Mouse (Mus musculus) kidney, adult 11 months (tissue): ENCODE measurements around the gene Gm21962.
"Not testable (repeated sequence)": the region's sequence is repeated elsewhere in the genome, so short reads cannot be mapped to it uniquely, and the experiment has no call there.

ENCODE experiments used
- DNase-seq: peaks from one replicate; pipeline ENCODE4 v3.0.0; 2022

Gene Gm21962

DNA sequence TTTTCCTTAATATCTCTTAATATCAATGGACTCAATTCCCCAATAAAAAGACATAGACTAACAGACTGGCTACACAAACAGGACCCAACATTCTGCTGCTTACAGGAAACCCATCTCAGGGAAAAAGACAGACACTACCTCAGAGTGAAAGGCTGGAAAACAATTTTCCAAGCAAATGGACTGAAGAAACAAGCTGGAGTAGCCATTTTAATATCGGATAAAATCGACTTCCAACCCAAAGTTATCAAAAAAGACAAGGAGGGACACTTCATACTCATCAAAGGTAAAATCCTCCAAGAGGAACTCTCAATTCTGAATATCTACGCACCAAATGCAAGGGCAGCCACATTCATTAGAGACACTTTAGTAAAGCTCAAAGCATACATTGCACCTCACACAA, at the start of gene Gm21962:
Gene Gm21962, plus strand, starts transcription at position 301 of the 400 bp plus-strand sequence.
- not testable (repeated sequence) for DNase-seq

DNA sequence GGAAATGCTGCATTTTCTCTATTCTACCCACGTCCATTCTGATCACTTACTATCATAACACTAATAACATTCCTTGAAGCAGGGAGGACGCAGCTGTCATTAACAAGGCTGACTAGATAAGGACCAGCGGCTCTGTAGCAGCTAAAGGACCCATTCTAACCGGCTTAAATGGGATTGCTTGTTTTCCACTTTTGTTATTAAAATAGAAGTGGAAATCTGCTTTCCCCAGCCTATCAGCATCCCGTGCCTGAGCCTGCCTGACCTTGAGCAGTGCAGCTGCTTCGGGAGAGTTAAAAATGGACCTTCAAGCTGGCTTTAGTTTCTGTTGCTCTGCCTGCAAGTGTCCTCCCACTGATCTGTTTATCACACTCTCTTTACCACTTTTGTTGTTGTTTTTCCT, 49.2 kb upstream of the Gm21962 start:
- DNase-seq = no peak

- DNase-seq = no peak
These were observed 48.3 kb upstream of the Gm21962 start for GRCm38 (mm10) chr3:137622895-137623580.

GRCm38 (mm10) chr3:137623581-137624362, 47.6 kb upstream of the Gm21962 start:
- peak; percentile 75 for DNase-seq

DNA sequence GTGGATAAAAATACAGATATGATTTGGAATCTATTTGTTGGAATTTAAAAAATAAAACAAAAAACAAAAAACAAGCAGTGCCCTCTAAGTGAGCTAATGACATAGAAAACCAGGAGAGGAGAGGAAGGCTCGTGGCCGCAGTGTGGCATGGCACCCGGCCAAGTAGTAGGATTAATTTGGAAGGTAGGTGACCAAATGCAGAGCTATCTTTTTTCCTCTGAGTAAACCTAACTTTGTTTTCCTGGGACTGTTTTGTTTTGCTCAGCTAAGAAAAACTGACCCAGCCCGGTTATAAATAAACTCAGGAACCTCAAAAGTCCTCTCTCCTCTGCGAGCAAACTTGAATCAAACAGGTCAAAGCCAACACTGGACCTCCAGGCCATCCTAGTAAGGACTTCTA, 46.3 kb upstream of the Gm21962 start:
- DNase-seq = peak; percentile 24

GRCm38 (mm10) chr3:137633726-137634125, 37.6 kb upstream of the Gm21962 start:
- no peak for DNase-seq

DNA sequence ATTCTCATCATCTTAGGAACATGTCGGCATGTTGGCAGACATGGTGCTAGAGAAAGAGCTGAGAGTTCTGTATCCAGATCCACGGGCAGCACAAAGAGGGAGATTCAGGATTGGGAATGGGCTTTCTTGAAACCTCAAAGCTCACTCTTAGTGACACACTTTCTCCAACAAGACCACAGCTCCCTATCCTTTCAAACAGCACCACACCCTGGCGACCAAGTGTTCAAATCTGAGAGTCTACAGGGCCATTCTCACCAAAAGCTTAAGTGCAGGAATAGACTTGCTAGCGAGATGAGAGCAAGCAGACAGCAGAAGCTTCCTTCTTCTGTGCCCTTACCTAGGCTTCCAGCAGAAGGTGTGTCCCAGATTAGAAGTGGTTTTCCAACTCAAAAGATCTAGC, 34.8 kb upstream of the Gm21962 start:
- no peak for DNase-seq

- no peak for DNase-seq
These were observed 30.1 kb upstream of the Gm21962 start for GRCm38 (mm10) chr3:137641238-137641637.

DNA sequence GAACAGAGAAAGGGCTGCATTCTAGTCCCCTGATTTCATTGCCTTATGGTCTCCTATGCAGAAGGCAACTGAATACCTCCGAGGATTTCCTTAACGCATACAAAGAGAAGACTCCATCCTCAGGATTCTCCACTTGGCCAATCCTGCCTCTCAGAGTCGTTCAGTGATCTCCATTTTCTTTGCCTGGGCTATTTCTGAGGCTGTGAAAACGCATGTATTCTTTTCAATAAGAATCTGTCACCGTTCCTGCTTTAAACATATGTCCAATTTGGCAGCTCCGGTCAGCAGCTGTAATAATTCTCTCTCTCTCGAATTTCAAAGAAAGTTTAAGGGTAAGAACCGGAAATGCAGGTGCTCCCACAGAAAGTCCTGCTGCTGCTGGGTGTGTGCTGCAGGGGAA, 29.2 kb upstream of the Gm21962 start:
- no peak for DNase-seq

DNA sequence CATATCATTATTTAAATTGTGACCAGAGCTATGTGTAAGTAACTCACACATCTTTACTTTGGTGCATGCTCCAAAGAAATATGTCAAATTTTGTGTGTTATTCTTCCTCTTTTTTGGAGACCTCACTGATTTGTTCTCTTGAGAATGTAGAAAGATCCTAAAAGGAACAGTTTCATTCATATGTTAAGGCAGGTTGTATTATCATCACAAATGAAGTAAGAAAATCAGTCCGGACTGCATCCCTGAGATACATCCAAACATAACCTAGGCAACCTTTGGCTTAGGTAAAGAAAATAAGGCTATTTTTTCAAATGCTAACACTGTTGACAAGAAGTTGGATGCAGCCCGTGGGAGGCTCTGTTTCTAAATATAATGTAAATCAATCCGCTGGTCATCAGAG, 28.8 kb upstream of the Gm21962 start:
- no peak for DNase-seq

DNA sequence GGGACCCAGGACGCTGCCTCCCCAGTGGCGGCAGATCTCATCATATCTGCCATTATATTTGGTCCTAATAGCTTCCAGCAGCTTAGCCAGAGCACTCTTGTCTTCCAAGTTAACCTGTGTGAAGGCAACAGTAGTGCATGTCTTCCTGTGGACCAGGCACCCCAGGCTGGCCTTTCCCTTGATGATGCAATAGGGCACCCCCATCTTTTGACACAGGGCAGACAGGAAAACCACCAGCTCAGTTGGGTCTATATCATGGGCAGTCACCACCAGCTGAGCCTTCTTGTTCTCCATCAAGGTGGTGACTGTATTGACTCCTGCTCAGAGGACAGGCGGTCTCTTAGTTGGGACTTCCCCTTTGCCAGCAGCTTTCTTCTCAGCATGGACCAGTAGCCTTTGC, 27.2 kb upstream of the Gm21962 start:
- DNase-seq = no peak

DNA sequence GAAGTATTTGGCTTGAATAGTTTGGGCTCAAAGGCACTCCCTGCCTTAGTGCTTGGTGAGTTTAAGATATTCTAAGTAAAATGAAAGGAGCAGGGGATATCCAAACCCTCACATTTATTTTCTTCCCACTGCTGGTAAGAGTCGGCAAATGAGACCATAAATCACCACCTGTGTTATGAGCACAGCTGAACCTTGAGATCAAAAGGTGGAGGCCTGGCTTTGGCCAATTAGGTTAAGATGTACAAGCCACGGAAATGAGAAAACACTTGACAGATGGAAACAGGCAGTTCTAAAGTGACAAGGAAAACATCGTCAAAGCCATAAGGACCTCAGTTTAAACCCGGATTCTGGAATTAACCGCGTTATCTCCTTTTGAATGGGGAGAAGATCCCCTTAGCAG, 26.4 kb upstream of the Gm21962 start:
- DNase-seq = no peak

DNA sequence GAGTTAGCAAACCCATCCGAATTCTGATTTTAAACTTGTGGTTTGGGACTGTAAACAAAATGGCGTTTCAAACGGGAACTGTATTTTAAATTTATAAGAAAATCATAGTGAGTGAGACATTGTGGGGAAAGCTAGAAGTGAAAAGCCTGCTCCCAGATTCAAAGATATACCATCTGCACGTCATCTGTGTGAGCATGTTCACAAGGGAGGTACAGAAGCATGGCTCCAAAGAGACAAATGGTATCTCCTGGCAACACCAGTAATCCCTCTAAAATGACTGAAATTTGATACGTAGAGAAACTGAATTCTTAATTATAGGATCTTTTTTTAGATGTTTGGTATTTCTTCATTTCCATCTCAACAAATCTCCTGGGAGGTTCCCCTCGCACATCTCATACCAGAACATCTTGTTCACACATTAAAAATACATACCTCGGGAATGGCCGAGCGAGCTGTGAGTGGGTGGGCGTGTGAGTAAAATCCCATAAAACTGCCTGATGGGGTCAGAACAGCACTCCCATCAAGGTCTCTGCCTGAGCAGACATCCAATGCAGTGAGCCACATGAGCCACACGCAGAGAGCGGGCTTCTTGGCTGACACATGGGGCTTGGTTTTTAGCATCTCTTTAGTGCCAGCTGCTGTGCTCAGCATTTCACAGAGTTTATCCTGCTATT, 23.8 kb upstream of the Gm21962 start:
- no peak for DNase-seq

DNA sequence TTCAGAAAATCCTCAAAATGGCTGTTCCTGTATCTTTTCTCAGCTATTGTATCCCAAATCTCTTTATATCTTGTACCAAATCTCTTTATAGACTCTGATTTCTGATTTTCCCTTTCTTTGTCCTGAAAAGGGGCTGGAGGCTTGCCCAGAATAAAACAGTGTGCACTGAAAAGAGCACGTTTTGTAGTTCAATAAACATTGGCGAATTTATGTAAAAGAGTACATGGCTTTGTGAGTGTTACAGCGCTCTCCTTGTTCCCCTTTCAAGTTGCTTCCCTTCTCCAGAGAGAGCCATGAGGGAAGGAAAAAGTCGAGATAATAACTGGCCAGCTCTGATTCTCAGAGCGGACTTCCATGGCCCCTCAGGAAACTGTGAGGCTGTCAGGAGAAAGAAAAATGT, 22.2 kb upstream of the Gm21962 start:
- no peak for DNase-seq

DNA sequence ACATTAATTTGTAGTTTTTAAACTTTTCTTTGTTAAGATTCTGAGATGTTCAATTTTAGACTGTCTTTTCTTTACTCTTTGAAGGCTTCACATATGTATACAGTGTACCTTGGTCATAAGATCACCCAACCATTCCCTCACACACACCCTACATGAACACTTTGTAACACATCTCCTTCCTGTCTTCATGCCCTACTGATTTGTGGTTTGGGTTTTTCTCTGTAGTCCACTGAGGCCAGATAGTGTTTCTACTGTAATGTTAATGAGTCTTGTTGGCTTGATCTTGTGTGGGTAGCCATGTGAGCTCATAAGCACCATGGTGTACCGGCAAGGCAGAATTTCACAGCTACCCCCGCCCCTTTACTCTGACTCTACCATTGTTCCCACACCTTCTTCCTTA, 18.5 kb upstream of the Gm21962 start:
- DNase-seq = no peak

DNA sequence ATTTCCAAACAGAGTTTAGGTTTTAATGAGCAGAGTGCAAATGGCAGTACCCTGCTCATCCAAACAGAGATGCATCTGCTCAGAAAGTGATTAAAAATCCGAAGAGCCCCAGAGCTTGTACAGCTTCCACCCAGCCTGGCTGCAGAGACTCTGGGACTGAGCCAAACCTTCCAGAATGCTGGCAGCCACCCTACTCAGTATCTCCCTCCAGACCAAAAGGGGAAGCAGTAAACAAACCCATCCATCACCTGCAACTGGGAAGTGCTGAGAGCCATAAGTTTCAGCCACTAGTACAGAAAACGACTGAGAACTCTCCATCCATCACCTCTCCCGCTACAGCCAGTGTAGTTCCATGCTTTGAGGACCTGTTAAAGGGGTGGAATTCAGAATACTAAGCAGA, 9.6 kb downstream of the Gm21962 start:
- peak; percentile 63 for DNase-seq

GRCm38 (mm10) chr3:137682911-137683806, 11.8 kb downstream of the Gm21962 start:
- DNase-seq = no peak

DNA sequence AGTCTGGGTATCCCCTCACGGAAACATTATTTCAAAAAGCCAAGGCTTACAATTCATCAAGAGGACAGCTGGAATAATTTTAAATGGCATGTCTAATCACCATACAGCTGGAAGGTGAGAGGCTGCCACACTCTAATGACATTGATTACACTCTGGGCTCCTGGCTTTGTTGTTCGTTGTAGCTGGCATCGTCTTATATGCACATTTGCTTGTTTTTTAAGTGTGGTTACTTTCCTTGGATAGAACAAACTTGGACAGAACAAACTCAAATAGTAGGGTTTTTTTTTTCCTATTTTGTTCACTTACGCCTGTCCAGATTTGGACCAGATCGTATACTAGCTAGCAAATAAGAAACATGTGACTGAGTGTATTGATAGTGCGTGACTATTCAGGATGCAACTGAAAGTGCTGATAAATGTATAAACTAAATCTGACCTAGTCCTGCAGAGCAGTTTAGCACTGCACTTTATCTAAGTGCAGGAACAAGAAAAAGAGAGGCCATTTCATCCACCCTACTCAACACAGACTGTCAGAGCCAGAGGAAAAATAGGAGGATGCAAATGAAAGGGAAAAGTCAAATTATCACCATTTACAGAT, 12.6 kb downstream of the Gm21962 start:
- no peak for DNase-seq

DNA sequence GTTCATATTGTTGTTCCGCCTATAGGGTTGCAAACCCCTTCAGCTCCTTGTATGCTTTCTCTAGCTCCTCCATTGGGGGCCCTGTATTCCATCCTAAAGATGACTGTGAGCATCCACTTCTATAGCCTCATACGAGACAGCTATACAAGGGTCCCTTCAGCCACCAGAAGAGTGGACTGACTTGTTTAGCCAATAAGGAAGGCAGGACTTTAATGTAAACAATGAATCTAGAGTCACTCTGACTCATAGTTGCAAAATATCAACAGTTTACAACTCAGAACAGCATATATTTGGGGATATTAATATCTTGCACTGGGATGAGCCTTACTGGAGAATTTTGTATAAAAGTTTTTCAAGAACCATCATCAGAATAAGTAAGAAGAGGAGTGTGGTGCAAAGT, 15.6 kb downstream of the Gm21962 start:
- DNase-seq = no peak

DNA sequence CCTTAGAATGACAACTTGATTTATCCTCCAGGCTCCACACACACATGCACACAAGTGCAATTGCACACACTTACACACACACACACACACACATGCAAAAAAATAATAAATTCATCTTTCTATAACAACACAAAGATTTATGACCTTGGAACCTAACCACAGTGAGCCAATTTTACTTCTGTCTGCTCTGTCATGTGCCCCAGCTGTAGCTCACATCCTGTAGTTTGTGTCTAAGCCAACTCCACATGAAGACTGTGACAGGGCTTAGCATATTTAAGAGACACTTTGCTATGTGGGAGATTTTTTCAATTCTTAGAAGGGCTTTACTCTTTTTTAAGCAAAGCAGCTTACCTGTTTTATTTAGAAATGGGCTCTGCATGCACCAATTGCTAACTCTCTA, 20.2 kb downstream of the Gm21962 start:
- no peak for DNase-seq

DNA sequence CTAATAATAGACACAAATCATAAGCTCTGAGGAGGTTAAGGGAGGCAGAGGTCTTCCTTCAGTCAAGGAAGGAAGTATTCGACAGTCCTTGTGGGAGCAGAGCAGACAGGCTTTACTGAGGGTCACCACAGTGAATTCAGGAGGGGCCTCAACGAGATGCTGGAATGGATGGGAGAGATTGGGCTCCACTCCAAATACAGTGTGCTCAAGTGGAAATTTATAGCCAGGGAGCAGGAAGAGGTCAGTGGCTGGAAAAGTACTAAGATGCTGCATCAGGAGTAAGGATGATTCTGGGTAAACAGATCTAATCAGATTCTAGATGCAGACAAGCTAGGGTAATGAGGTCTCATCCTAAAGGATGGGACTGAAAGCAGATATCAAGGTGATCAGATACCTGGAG, 44.6 kb downstream of the Gm21962 start:
- DNase-seq = peak; percentile 67

DNA sequence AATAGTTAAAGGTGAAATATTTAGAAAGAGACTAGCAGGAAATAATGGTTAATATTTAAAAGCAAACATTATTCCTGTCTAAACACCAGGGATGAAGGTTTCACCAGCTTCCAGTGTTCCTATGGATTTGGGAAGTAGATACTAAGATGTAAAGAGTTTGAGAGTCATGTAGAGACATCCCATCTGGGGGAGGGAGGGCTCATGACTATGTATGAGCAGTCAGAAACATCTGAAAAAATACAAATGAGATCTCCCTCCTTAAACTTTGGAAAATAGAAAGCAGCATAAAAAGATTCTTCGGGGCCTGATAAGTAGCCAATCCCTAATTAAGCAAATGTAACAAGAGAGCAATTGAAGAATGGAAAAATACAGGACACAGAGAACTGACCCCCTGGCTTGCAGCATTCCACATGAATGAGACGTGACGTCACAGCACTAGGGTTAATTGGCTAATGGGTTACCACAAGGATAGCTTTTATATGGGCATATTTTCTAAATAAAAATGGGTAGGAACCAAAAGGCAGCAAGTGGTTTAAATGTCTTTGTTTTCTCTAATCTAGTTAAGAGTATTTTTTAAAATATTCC, 45.3 kb downstream of the Gm21962 start:
- DNase-seq = peak; percentile 29
